Mouse (Mus musculus) urinary bladder, postnatal 4 days (tissue): ENCODE results near the gene Pdzd2.

ENCODE experiments used
- DNase-seq, 2 experiments: peaks; one replicate each; pipeline ENCODE4 v3.0.0; 2021 to 2022; ENCODE audit warnings: low spot score in 2 of 2

Gene Pdzd2

DNA sequence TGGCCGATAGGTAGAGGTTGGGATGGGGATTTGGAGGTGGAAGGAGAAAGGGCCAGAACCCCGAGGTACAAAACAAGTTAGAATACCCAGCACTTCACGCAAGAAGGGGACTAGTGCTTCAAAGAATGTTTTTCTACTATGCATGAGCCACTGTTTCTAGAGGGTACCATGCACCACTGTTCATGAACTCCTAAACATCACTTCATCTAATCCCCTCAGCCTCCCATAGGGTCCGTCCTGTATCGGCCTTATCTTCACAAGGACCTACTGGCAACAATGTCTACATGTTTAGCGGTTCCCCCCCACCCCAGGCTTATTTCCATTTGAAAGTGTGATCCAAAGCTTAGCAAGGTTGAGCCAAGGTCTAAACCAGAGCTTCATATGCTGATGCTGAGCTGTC lies 162.0 kb downstream of the Pdzd2 start:
- DNase-seq, result no peak

DNA sequence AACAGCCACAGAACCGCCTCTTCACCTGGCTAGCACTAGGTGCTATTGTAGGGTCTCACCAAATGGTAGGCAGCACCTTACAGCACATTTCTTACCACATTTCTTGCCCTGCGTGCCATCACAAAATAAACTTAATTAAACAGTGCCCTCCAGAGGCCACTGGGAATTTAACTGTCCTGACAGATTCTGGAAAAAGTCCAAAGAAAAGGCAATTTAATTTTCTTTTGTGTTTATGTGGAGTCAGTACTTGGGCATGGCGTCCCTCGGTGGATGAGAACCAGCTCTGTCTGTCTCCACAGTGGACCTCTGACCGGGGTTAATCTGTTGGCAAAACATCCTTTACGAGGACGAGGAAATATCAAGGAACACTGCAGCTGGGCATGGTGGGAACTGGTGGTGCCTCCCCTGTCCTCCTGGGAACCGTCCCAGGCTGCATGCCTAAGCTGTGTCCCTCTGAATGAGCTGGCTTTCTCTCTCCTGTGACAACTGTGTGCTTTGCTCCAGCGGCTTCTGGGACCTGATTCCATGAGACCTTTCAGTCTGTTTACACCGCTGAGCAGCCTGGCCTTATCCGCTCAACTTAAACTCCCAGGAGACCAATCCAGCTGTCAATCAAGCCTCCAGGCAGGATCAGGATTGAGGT lies 162.5 kb downstream of the Pdzd2 start:
- no peak for DNase-seq

GRCm38 (mm10) chr15:12573621-12574020 lies 166.1 kb downstream of the Pdzd2 start:
- DNase-seq, result no peak

GRCm38 (mm10) chr15:12571168-12571567 lies 168.6 kb downstream of the Pdzd2 start:
- no peak for DNase-seq

DNA sequence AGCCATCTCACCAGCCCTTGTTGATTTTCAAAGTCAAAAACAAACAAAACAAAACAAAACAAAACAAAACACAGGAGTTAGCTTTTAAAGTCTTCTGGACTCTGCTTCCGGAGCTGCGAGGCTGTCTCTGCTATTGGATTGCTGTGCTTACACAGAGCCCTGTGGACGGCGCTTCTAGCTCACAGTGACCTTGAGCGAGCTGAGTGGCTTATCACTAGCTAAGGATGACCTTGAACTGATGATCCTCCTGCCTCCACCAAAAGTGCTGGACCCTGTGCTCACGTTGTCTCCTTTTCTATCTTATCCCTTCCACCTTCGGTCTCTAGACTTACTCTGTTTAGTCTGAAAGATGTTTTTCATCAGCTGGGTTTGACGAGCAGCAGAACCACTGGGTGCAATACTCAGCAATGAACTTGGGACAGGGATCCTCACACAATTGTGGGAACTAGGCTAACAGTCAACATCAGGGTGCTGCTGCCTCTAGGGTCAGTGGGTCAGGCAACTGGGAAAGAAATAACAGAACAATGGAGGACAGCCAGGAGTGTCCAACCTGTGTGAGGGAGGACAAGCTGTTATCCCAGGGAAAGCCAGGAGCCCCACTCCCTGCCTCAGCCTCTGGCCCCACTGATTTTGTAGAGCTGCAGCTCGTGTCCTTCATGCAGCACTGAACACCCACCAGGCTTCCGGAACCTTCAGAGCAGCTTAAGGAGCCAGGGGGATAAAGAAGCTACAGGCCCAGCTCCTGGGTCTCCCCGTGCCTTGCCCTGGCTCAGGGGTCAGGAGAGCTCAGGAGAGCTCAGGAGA lies 172.9 kb downstream of the Pdzd2 start:
- DNase-seq, result no peak

DNA sequence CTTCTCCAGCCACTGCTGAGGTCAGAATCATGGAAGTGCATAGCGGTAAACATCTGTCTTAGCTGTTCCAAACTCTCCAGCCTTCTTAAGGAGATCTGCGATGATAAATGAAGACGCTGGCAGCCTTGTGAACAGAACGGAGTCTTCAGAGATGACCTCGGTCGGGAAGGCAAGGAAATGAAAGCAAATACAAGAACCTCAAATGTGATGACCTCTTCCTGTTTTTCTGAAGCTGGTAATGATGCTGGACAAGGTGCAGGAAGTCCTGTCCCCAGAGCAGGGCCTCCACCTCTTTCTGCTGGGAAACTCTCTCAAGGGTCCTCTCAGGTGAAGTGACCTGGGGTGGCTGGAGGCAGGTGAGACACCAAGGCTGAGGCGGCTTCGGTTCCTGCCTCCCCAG lies 174.4 kb downstream of the Pdzd2 start:
- DNase-seq, result no peak

- no peak for DNase-seq
Measured at GRCm38 (mm10) chr15:12560505-12560904, 179.2 kb downstream of the Pdzd2 start.

DNA sequence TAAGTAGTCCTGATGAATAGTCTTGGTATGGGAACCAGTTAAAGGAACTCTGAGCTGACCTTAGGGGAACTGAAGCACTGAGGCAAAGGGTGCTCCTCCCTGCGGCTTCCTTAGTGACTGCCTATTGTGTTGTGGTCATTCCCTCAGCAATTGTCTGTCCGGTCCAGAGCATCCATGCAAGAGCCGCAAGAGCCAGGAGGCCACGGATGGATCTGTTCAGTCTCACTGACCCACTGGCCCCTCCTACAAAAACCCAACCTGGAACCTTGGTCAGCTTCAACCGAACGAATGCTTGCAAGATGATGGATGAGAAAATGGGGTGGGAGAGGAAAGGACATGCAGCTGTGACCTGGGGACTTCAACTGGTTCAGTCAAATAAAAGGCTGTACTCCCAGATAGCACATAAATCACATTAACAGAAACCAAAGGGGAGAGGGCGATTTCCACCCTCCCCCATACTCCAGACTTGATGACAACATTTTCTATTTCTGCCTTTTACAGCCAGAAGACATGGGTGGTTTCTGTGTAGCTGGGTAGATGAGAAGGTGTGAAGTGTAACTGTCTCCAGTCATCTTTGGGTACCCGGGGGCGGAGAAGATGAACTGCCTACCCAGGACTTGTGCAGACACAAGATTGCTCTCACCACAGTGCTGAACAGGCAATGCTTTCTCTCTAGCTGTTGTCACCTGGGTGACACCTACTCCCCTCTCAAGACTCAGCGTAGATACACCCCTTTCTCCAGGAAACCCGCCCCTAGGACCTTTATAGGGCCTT lies 181.9 kb downstream of the Pdzd2 start:
- DNase-seq, result no peak

- no peak for DNase-seq
Measured at GRCm38 (mm10) chr15:12553211-12553610, 186.5 kb downstream of the Pdzd2 start.

GRCm38 (mm10) chr15:12550919-12551318 lies 188.8 kb downstream of the Pdzd2 start:
- no peak for DNase-seq

DNA sequence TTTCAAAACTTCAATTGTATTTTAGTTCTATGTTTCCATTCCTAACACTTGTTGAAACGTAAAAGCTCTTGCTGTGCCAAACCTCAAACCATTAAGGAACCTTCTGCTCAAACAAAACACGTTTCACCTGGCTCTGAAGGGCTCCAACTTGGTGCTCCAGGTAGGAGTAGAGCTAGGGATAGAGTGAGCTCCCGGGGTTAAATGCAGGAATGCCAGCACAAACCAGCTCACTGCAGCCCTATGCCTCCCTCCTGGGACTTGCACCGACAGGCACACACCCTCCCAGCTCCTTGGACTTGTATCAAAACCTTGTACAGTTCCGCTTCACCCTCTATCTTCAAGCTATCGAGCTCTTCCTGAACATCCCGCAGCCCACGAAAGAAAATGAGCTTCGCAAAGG lies 189.3 kb downstream of the Pdzd2 start:
- no peak for DNase-seq

DNA sequence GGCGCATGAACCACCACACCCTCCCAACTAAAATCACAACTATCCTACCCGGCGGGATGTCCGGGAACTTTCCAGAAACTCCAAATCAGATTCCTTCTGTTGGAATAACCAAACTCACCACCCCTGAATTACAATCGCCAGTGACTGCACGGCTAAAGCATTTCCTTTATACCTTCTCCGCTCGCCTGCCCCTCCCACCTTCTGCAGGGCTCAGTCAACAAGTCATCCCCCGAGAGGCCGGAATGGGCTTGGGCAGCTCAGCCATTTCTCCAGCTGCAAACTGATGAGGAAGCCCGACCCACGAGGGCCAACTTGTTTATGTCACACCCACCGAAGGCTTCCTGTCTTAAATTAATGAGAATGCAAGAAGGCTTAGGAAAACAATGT lies 189.8 kb downstream of the Pdzd2 start:
- peak; percentile 48 to 71 for DNase-seq

DNA sequence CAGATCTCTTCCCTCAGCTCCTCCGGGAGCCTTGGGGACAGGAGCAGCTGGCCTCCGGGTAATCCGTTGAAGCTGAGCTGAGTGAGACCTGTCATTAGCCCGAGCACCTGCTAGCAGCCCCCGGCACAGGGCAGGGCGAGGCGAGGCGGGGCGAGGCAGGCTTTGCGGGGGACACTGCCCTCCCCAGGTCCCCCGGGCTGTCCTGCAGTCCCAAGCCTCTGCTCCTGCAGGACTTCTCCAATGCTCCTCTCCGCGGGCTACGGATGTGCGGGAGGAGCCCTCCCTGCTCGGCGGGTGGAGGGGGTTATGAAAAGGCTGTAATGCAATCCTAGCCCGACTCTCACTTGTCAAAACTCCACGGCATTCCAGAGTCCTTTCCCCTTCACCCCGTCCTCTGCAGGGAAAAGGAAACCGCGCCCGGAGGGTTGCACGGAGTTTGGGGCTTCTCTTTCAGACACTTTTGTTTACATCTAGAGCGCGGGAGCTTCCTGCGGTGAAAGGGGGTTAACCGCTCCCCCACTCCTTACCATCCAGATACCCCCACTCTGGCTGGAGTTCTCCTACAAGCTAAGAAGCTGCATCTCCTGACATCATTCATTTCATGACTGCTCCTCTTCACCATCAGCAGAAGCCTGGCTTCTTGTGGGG lies 190.3 kb downstream of the Pdzd2 start:
- peak in 1 of 2 experiments; percentile 37 for DNase-seq

DNA sequence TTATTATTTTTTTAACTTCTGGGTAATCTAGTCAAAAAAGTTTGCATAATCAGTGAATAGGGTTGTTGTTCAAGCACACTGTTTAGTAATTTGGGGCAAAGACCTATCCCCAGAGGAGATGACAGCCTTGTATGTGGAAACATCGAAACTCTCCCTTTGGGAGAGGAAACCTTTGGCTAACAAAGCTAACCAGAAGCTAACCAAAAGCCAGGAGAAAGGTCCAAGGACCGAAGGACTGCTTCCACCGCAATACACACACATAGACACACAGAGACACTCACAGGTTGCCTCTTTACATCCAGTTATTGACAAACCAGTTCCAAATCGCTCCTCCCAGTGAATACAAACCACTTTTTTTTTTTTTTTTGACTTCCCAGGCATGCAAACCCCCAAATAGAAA lies 191.0 kb downstream of the Pdzd2 start:
- DNase-seq, result no peak

DNA sequence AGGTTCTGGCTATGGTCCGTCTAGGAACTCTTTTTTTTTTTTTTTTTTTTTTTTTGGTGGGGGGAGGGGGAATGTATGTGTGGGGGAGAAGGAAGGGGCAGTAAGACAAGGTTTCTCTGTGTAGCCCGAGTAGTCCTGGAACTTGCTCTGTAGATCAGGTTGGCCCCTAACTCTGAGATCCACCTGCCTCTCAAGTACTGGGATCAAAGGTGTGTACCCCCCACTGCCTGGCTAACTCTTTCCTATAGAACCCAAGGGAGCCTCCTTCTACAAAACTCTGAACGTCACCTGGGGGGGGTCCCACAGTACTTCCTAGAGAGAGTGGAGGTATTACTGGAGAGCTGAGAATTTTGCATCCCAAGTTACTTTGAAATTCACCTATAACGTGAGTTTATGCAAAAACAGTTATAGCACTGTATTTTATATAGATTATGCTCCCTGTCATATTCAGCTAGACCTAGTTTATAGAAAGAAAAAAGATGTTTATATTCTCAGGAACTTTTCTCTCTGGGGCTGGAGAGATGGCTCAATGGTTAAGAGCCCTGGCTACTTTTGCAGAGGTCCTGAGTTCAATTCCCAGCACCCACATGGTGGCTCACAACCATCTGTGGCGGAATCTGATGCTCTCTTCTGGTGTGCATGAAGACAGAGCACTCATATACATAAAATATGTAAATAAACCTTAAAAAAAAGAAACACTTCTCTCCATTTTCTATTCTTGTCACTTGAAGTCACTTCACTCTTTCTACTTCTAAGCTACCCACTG lies 191.9 kb downstream of the Pdzd2 start:
- no peak for DNase-seq

GRCm38 (mm10) chr15:12546781-12547180 lies 192.9 kb downstream of the Pdzd2 start:
- DNase-seq, result no peak

DNA sequence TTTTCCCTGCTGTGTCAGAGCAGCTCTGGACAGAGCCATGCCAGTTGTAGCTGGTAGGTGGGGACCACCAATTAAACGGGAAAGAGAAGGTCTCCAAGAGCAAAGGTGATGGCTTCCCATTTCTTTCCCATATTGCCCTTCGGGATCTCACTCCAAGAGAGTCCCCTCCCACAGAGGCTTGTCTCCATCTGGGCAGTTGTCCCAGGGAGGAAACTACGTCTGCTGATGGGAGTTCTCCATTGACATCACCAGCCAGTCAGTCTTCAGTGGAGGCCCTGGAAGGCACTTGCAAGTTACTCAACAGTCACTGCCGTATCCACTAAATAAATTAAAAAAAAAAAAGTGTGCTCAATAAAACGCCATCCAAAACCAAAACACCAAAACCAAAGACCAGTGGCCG lies 194.1 kb downstream of the Pdzd2 start:
- DNase-seq, result no peak

DNA sequence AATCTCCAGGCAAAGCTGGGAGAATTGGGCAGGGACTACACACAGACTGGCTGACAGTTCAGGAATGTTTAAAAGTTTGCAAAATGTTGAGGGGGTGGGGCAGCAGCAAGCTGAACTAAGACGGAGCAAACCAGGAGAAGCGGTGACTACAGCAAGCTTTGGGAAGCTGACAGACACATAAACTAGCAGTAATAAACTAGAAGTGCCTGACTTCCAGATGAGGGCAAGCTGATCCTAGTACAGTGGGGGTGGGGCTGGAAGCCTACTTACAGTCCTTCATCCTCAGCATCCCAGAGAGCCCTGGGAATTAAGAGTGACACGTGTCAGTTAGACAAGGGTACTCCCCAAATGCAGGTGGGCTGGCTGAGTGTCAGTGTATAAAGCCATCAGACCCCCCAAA lies 194.5 kb downstream of the Pdzd2 start:
- no peak for DNase-seq

GRCm38 (mm10) chr15:12543686-12544325 lies 195.9 kb downstream of the Pdzd2 start:
- no peak for DNase-seq

- no peak for DNase-seq
Measured at GRCm38 (mm10) chr15:12542316-12542715, 197.4 kb downstream of the Pdzd2 start.
